Mouse (Mus musculus): ENCODE results near the gene Limk2. TPM values are rescaled to one million over a fixed set of nuclear protein-coding genes. Genes with fewer than 3 reads are reported as not detected.

Limk2 gene
- polyA plus RNA-seq, 1 experiment from 2014 or later, result 7.6 TPM

DNA sequence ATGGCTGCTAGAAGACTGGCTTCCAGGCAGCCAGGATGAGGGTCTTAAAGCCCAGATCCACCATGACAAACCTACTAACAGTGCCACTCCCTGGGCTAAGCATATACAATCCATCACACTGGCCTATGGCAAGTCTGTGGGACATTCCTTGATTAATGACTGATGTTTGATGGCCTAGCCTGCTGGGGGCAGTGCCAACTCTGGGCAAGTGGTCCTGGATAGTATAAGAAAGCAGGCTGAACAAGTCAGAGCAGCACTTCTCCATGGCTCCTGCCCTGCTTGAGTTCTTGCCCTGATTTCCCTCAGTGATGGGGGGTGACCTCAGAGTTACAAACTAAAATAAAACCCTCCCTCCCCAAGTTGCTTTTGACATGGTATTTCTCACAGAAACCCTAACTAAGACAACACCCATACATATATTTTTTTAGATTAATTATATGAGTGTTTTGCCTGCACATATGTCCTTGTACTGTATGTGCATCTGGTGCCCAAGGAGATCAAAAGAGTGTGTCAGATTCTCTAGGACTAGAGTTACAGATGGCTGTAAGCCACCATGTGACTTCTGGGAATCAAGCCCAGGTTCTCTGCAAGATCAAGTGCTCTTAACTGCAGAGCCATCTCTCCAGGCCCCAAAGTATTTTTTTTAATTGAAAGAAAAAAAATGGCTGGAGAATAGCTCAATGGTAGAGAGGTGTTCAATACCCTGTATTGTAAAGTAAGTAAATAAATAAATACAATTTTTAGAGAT lies 32.9 kb upstream of the Limk2 start:
- Histone ChIP-seq H3K36me3 (replicated peaks) (no peaks in the 10 kb centered on the region), H3K27ac (replicated peaks) (no peak overlapping the region), H3K4me3 (replicated peaks) (no peak overlapping the region)

DNA sequence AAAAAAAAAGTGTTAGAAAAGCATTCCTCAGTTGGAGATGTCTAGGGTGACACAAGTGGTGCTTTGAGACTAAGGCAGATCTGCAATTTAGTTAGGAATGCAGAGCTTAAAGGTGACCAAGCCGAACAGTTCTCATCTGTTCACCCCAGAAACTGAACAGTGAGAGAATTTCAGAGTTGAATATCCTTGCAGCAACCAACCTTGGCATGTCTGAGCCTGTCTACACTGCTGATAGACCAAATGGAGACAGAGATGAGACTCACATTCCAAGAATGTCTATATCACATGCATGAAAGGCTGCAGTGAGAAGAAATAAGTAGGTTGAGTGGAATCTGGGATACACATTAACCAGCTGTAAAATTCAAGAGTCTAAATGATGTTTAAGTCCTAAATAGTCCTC lies 28.6 kb upstream of the Limk2 start:
- H3K36me3 ChIP-seq (replicated peaks), result no peaks in the 10 kb centered on the region
- no peak for ATAC-seq (ENCODE audit: insufficient read depth)
- no peaks in the 10 kb centered on the region for H3K4me1 ChIP-seq (replicated peaks)
- no peaks in the 10 kb centered on the region for H3K9me3 ChIP-seq (replicated peaks)
- 57% methylated on average over 1 of the region's 1 CpGs for WGBS (ENCODE audit: insufficient replicate concordance)
- no peak overlapping the region for H3K27ac ChIP-seq (replicated peaks)
- H3K4me2 ChIP-seq, result no peak overlapping the region
- H3K4me3 ChIP-seq (replicated peaks), result no peak overlapping the region
- no peaks in the 10 kb centered on the region for H3K27me3 ChIP-seq
- no peak overlapping the region for H3K9ac ChIP-seq

More for the DNA sequence above, 32.9 kb upstream of the Limk2 start:
- Histone ChIP-seq H3K4me2 (no peak overlapping the region), H3K9ac (no peak overlapping the region), H3K9me3 (replicated peaks) (no peaks in the 10 kb centered on the region), H3K27me3 (no peaks in the 10 kb centered on the region), H3K4me1 (replicated peaks) (no peaks in the 10 kb centered on the region)
- no peak for ATAC-seq (ENCODE audit: insufficient read depth)

DNA sequence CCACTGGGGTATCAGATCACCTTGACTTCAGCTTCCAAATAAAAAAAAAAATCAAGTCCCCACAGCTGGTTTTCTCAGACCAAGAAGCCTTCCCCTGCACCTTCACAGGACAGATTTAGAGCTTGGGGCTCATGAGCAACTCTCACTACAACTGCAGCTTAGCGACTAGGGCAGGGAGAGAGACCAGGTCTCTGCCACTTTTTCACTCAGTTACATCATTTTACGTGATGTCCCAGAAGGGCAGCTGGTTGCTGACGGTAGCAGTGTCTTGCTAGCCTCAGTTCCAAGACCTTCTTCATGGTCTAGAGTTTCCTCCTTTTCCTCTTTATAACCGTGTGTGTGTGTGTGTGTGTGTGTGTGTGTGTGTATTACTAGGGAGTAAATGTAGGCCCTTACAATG lies 24.8 kb upstream of the Limk2 start:
- no peak for ATAC-seq (ENCODE audit: insufficient read depth)
- Histone ChIP-seq H3K9ac (no peak overlapping the region), H3K9me3 (replicated peaks) (no peaks in the 10 kb centered on the region), H3K27me3 (no peaks in the 10 kb centered on the region), H3K36me3 (replicated peaks) (no peaks in the 10 kb centered on the region), H3K4me2 (no peak overlapping the region), H3K4me1 (replicated peaks) (peaks cover 3% of the 10 kb centered on the region; the same call in 1 of the 2 replicates), H3K27ac (replicated peaks) (no peak overlapping the region), H3K4me3 (replicated peaks) (no peak overlapping the region)
- whole genome bisulfite sequencing (ENCODE audit: insufficient replicate concordance), result 69% methylated on average over 4 of the region's 4 CpGs

DNA sequence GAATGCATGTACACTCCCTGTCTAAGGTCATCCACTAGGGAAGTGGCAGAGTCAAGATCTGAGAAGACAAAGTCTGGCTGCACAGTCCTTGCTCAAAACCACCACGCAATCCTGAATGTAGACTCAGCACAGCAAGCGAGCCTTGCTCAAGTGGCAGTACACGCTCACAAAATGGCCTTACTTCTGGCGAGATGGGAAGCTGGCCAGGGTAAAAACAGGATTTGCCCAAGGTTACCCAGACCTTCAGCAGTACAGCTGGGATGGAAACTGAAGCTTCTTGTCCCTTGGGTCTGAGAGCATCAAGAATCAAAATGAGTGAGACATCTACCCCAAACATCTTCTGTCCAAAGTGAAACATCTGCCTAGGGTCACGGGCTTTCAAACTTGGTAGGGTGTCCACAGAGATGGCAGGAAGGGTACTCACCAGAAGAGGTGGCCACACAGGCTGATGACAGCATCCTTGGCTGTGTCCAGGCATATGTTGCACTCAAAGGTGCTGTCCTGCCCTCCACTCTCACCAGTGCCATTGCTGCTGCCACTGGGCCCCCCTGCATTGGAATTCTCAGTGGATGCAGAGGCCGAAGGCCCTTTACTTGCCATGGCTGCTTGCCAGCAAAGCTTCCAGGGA lies 23.1 kb upstream of the Limk2 start:
- H3K4me2 ChIP-seq, result no peak overlapping the region
- no peak overlapping the region for H3K4me3 ChIP-seq (replicated peaks)
- no peak overlapping the region for H3K27ac ChIP-seq (replicated peaks)
- WGBS (ENCODE audit: insufficient replicate concordance), result 65% methylated on average over 6 of the region's 6 CpGs
- no peaks in the 10 kb centered on the region for H3K36me3 ChIP-seq (replicated peaks)
- H3K27me3 ChIP-seq, result no peaks in the 10 kb centered on the region
- no peaks in the 10 kb centered on the region for H3K9me3 ChIP-seq (replicated peaks)
- ATAC-seq (ENCODE audit: insufficient read depth), result no peak
- H3K4me1 ChIP-seq (replicated peaks), result peaks cover 6% of the 10 kb centered on the region; the same call in 1 of the 2 replicates
- H3K9ac ChIP-seq, result no peak overlapping the region

DNA sequence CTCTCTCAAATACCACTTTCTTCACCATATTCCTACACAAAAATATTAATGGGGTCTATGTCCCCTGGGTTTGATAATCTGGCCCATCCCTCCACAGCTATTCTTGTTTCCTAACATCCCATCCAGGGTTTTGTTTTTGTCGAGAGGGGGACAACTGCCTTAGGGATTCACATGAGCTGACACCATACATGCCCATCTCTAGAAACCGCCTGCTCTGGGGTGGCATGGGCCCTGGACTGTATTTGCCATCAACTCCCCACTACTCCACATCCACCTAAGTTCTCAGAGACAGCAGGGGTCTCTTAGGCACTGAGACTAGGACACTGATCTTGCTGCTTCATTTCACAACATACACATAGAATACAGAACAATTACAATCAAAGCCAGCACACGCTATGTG lies 22.5 kb upstream of the Limk2 start:
- no peaks in the 10 kb centered on the region for H3K9me3 ChIP-seq (replicated peaks)
- no peak overlapping the region for H3K4me3 ChIP-seq (replicated peaks)
- H3K27ac ChIP-seq (replicated peaks), result no peak overlapping the region
- no peak for ATAC-seq (ENCODE audit: insufficient read depth)
- no peaks in the 10 kb centered on the region for H3K36me3 ChIP-seq (replicated peaks)
- WGBS (ENCODE audit: insufficient replicate concordance), result 66% methylated on average over 3 of the region's 3 CpGs
- no peak overlapping the region for H3K9ac ChIP-seq
- no peaks in the 10 kb centered on the region for H3K27me3 ChIP-seq
- H3K4me2 ChIP-seq, result no peak overlapping the region
- H3K4me1 ChIP-seq (replicated peaks), result peaks cover 6% of the 10 kb centered on the region; the same call in 1 of the 2 replicates

DNA sequence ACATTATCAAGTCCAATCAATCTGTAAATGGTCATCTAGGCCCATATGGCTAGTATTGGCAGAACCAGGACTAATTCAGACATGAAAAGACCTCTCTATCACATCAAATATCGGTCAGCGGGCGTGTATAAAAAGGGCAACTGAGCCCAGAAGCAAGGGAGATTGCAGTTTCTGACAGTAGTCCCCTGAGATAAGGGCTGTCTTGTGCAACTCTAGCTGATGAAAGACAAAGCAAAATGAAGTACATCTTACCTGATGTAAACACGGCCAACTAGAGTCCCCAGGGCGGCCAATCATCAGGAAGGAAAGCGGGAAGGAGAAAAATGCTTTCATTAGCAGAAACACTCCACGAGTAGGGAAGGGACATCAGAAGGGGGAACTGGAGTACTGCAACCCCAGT lies 19.6 kb upstream of the Limk2 start:
- Histone ChIP-seq H3K27me3 (no peaks in the 10 kb centered on the region), H3K9ac (no peak overlapping the region), H3K4me2 (no peak overlapping the region), H3K27ac (replicated peaks) (no peak overlapping the region), H3K4me3 (replicated peaks) (no peak overlapping the region), H3K9me3 (replicated peaks) (no peaks in the 10 kb centered on the region), H3K36me3 (replicated peaks) (peaks cover 11% of the 10 kb centered on the region), H3K4me1 (replicated peaks) (peaks cover 6% of the 10 kb centered on the region; the same call in 1 of the 2 replicates)
- no peak for ATAC-seq (ENCODE audit: insufficient read depth)
- WGBS (ENCODE audit: insufficient replicate concordance), result 65% methylated on average over 7 of the region's 7 CpGs

DNA sequence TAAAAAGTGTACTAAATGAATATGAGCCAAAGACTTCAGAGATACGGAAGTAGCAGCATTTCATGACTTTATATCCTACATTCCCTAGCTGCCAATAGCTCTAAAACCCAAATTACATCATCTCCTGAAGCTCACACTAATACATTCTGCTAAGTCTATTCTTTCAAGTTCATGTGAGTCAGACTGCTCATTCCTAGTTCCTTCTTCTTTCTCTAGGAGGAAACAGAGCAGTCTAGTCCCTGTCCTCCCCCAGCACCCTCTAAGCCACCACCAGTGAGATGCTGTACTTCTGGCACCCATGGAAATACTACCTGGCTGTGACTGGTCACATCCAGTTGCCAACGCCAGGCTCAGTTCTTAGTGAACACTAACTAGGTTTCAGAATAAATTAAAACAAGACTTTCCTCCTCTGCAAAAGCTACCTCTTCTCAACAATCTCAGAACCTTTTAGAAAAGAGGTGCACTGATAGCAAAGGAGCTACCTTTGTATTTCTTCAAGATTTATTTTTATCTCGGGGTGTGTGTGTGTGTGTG lies 18.8 kb upstream of the Limk2 start:
- Histone ChIP-seq H3K9ac (no peak overlapping the region), H3K36me3 (replicated peaks) (peaks cover 12% of the 10 kb centered on the region), H3K4me3 (replicated peaks) (no peak overlapping the region), H3K9me3 (replicated peaks) (no peaks in the 10 kb centered on the region), H3K27me3 (no peaks in the 10 kb centered on the region), H3K4me2 (no peak overlapping the region), H3K4me1 (replicated peaks) (peaks cover 6% of the 10 kb centered on the region; the same call in 1 of the 2 replicates), H3K27ac (replicated peaks) (no peak overlapping the region)
- no peak for ATAC-seq (ENCODE audit: insufficient read depth)
- WGBS (ENCODE audit: insufficient replicate concordance), result 63% methylated on average over 3 of the region's 3 CpGs

DNA sequence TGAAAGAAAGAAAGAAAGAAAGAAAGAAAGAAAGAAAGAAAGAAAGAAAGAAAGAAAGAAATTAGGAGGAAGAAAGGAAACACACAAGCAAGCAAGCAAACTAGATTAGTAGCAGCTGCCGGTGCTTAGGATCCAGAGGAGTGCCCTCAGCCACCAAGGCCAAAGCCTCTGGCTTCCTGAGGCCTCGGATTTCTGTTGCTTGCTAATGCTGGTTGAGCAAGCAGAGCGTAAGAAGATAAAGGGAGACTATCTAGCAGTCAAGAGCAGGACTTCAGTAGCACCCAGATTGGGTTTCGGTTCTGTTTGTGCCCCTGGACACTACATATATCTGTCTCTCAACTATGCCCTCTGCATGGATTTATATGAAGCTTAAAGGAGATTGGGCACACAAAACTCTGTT lies 13.3 kb upstream of the Limk2 start:
- Histone ChIP-seq H3K36me3 (replicated peaks) (peaks cover 18% of the 10 kb centered on the region), H3K27ac (replicated peaks) (no peak overlapping the region), H3K9me3 (replicated peaks) (no peaks in the 10 kb centered on the region), H3K4me1 (replicated peaks) (peaks cover 8% of the 10 kb centered on the region; the same call in 1 of the 2 replicates), H3K4me2 (no peak overlapping the region), H3K9ac (no peak overlapping the region), H3K4me3 (replicated peaks) (no peak overlapping the region), H3K27me3 (no peaks in the 10 kb centered on the region)
- no peak for ATAC-seq (ENCODE audit: insufficient read depth)
- 58% methylated on average over 4 of the region's 4 CpGs for WGBS (ENCODE audit: insufficient replicate concordance)

DNA sequence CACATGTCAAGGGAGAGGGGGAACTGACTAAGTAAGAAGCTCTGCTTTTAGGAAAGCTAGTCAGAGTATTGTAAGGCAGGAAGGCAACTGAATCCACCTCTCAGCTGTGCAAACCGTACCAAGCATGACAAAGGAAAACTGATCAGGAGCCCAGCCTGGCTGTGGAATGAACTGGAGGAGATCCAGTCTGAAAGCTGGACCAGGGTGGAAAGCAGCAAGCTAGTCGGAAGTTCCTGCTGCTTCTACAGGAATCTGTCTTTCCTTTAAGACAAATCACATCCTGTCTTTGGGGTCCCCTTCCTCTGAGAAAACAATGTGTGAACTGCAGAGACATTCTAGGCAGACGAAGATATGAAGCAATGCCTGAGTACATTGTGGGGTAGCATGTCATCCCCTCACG lies 9.8 kb upstream of the Limk2 start:
- Histone ChIP-seq H3K27me3 (no peaks in the 10 kb centered on the region), H3K36me3 (replicated peaks) (peaks cover 29% of the 10 kb centered on the region), H3K4me1 (replicated peaks) (peaks cover 8% of the 10 kb centered on the region; the same call in 1 of the 2 replicates), H3K9ac (no peak overlapping the region), H3K4me2 (no peak overlapping the region), H3K27ac (replicated peaks) (no peak overlapping the region), H3K9me3 (replicated peaks) (no peaks in the 10 kb centered on the region), H3K4me3 (replicated peaks) (no peak overlapping the region)
- ATAC-seq (ENCODE audit: insufficient read depth), result no peak
- 46% methylated on average over 4 of the region's 4 CpGs for WGBS (ENCODE audit: insufficient replicate concordance)

DNA sequence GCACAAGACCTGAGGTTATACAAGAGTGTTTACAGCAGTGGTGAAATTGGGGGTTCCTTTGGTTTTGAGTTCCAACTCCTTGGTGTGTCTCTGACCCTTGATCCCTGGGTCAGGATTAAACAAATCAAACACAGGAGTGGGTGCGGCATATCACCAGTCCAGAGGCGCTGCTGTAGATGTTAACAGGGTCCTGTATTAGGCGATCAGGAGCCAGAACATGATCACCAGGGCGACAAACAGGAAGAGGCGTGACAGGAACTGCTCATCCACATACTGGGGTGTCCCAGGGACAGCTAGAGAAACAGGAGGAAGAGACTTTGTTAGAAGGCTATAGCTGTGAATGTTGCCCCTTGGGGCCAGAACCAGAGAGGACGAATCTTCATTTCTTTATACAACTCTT lies 8.8 kb upstream of the Limk2 start:
- H3K9ac ChIP-seq, result no peak overlapping the region
- WGBS (ENCODE audit: insufficient replicate concordance), result 44% methylated on average over 6 of the region's 6 CpGs
- ATAC-seq (ENCODE audit: insufficient read depth), result no peak
- no peaks in the 10 kb centered on the region for H3K9me3 ChIP-seq (replicated peaks)
- H3K36me3 ChIP-seq (replicated peaks), result peaks cover 26% of the 10 kb centered on the region
- no peak overlapping the region for H3K4me2 ChIP-seq
- no peak overlapping the region for H3K4me3 ChIP-seq (replicated peaks)
- peaks cover 8% of the 10 kb centered on the region; the same call in 1 of the 2 replicates for H3K4me1 ChIP-seq (replicated peaks)
- H3K27ac ChIP-seq (replicated peaks), result no peak overlapping the region
- H3K27me3 ChIP-seq, result no peaks in the 10 kb centered on the region

DNA sequence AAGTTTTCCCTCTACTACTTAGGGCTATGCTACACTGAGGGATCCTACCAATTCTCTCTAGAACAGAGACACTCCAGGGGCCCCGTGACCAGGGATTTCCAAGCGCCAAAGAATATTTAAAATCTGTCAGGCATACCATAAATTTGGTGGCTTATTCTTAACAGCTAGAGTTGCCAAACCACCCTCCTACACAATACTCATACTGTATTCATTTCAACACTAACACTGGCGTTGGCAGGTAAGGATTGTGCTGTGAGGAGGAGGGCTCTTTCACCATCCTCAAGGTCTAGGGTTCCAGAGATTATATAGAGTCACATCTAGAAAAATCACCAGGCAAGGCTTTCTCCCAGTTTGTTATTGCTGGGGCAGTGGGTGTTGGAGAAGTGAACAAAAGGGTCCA lies 7.4 kb upstream of the Limk2 start:
- H3K4me3 ChIP-seq (replicated peaks), result no peak overlapping the region
- H3K27ac ChIP-seq (replicated peaks), result no peak overlapping the region
- ATAC-seq (ENCODE audit: insufficient read depth), result no peak
- no peak overlapping the region for H3K4me2 ChIP-seq
- no peak overlapping the region for H3K9ac ChIP-seq
- H3K27me3 ChIP-seq, result no peaks in the 10 kb centered on the region
- H3K9me3 ChIP-seq (replicated peaks), result no peaks in the 10 kb centered on the region
- peaks cover 8% of the 10 kb centered on the region; the same call in 1 of the 2 replicates for H3K4me1 ChIP-seq (replicated peaks)
- H3K36me3 ChIP-seq (replicated peaks), result peaks cover 26% of the 10 kb centered on the region
- 75% methylated on average over 3 of the region's 3 CpGs for WGBS (ENCODE audit: insufficient replicate concordance)

Data from liver, embryonic 15.5 days (tissue).